Mouse (Mus musculus): ENCODE measurements at regions not wholly inside any gene's neighbourhood (a gene's known extent, or its start where the extent isn't known, plus 50 kb on each side); places are given as distances from the start of the nearest gene placed in this dataset.

DNA sequence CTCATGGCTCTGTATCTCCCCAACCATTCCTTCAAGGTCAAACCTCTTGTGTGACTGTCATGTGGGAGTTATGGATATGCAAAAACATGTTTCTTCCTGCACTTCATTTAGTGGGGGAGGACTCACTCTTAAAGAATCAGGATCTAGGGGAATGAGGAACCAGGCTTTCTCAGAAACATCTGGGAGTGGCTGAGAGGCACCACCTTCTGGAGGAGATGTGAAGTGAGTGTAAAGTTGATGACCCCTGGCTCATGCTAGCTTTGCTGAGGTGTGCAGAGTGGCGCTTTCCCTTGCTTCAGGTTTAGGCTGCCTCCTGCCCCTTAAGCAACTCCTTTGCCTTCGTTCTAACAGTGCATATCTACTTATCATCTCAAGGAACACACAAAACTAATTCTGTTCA is 119.6 kb upstream of the Rnd3 start:
- no peaks in the 10 kb centered on the region for H3K27me3 ChIP-seq (ENCODE audit: control insufficient read depth, insufficient read depth, low read length)
- no peaks in the 10 kb centered on the region for H3K36me3 ChIP-seq (ENCODE audit: control insufficient read depth, insufficient read depth, low read length)
- H3K4me1 ChIP-seq (ENCODE audit: control insufficient read depth in 2 of 2, insufficient read depth in 2 of 2, low read length in 2 of 2): no peaks in the 10 kb centered on the region
- H3K4me3 ChIP-seq (ENCODE audit: control insufficient read depth in 1 of 2, insufficient read depth in 1 of 2, low read depth in 1 of 2, low read length in 2 of 2): no peak overlapping the region
- no peak overlapping the region for H3K4me2 ChIP-seq (ENCODE audit: low read length)
- no peak overlapping the region for H3K27ac ChIP-seq (replicated peaks in 1 of 2; ENCODE audit: control insufficient read depth in 1 of 2, insufficient read depth in 1 of 2, low read depth in 2 of 2, low read length in 2 of 2)
- no peak for ATAC-seq (ENCODE audit: insufficient number of reproducible peaks, insufficient read depth, low FRiP score, low read depth)
- WGBS: 53% methylated on average over 2 of the region's 2 CpGs
- no peak overlapping the region for H3K9ac ChIP-seq (ENCODE audit: low read length)
- H3K9me3 ChIP-seq (ENCODE audit: control insufficient read depth, low read length): no peaks in the 10 kb centered on the region

DNA sequence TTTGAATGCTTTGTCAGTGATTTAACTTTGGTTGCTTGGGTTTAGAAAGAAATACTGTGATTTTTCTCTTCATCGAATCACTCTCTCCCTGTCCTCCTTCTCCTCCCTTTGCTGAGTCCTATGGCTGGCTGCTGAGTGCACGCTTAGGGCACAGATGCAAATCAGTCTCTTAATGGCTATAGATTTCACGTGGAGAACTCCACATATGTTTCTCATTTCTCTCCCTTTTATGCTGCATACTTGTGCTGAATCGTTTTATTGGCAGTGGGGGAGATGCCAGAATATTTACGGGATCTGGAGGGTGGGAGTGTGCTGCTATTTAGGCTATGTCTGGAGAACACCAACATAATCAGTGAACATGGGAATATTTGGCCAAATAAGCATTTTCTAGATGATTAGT is 118.8 kb upstream of the Rnd3 start:
- Histone ChIP-seq H3K27ac (replicated peaks in 1 of 2; ENCODE audit: control insufficient read depth in 1 of 2, insufficient read depth in 1 of 2, low read depth in 2 of 2, low read length in 2 of 2) (no peak overlapping the region), H3K4me1 (ENCODE audit: control insufficient read depth in 2 of 2, insufficient read depth in 2 of 2, low read length in 2 of 2) (no peaks in the 10 kb centered on the region), H3K4me3 (ENCODE audit: control insufficient read depth in 1 of 2, insufficient read depth in 1 of 2, low read depth in 1 of 2, low read length in 2 of 2) (no peak overlapping the region), H3K9me3 (ENCODE audit: control insufficient read depth, low read length) (no peaks in the 10 kb centered on the region), H3K36me3 (ENCODE audit: control insufficient read depth, insufficient read depth, low read length) (no peaks in the 10 kb centered on the region), H3K27me3 (ENCODE audit: control insufficient read depth, insufficient read depth, low read length) (no peaks in the 10 kb centered on the region), H3K4me2 (ENCODE audit: low read length) (no peak overlapping the region), H3K9ac (ENCODE audit: low read length) (no peak overlapping the region)
- ATAC-seq (ENCODE audit: insufficient number of reproducible peaks, insufficient read depth, low FRiP score, low read depth): no peak
- WGBS: 74% methylated on average over 5 of the region's 5 CpGs

DNA sequence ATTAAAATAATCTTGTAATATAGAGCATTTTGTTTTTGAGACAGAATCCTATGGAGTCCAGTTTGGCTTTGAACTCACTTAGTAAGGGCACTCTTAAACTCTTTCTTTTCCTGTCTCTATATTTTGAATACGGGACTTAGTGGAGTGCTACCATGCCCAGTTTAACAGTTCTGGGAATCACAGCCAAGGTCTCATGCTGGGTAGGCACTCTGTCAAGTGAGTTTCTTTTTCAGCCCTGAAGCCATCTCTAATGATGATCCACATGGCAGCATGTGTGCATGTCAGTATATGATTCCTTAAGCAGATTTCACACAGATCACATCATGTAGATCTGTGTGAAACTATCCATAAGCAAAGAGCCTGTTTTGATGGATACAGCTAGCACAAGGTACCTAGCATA is 113.6 kb upstream of the Rnd3 start:
- no peak overlapping the region for H3K4me2 ChIP-seq (ENCODE audit: low read length)
- no peak overlapping the region for H3K4me3 ChIP-seq (ENCODE audit: control insufficient read depth in 1 of 2, insufficient read depth in 1 of 2, low read depth in 1 of 2, low read length in 2 of 2)
- H3K9ac ChIP-seq (ENCODE audit: low read length): no peak overlapping the region
- no peak overlapping the region for H3K27ac ChIP-seq (replicated peaks in 1 of 2; ENCODE audit: control insufficient read depth in 1 of 2, insufficient read depth in 1 of 2, low read depth in 2 of 2, low read length in 2 of 2)
- no peaks in the 10 kb centered on the region for H3K9me3 ChIP-seq (ENCODE audit: control insufficient read depth, low read length)
- no peaks in the 10 kb centered on the region for H3K27me3 ChIP-seq (ENCODE audit: control insufficient read depth, insufficient read depth, low read length)
- 83% methylated on average over 1 of the region's 1 CpGs for WGBS
- H3K36me3 ChIP-seq (ENCODE audit: control insufficient read depth, insufficient read depth, low read length): no peaks in the 10 kb centered on the region
- peaks cover 2 to 8% of the 10 kb centered on the region in 2 experiments; a peak in 3 of 4 replicates for H3K4me1 ChIP-seq (ENCODE audit: control insufficient read depth in 2 of 2, insufficient read depth in 2 of 2, low read length in 2 of 2)
- ATAC-seq (ENCODE audit: insufficient number of reproducible peaks, insufficient read depth, low FRiP score, low read depth): no peak

DNA sequence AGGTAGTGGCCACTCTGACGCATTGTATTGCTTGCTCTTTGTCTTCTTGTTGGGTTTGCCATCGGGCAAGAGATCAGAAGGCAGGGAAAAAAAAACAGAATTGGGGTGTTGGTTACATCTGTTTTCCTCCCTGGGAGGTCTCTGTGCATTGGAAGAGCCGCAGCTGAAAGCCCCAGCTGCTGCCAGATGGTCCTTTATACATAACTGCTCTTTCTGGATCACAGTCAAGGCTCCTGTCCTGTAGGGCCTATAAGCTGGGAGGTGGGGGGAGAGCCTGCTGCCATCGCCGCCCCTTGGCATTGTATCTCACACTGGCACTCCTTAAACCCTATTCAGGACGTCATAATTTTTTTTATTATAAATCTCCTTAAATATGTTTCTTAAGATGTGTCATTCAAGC is 101.9 kb upstream of the Rnd3 start:
- no peak overlapping the region for H3K27ac ChIP-seq (replicated peaks in 1 of 2; ENCODE audit: control insufficient read depth in 1 of 2, insufficient read depth in 1 of 2, low read depth in 2 of 2, low read length in 2 of 2)
- no peak overlapping the region for H3K9ac ChIP-seq (ENCODE audit: low read length)
- no peak overlapping the region for H3K4me2 ChIP-seq (ENCODE audit: low read length)
- ATAC-seq (ENCODE audit: insufficient number of reproducible peaks, insufficient read depth, low FRiP score, low read depth): no peak
- H3K36me3 ChIP-seq (ENCODE audit: control insufficient read depth, insufficient read depth, low read length): no peaks in the 10 kb centered on the region
- H3K4me3 ChIP-seq (ENCODE audit: control insufficient read depth in 1 of 2, insufficient read depth in 1 of 2, low read depth in 1 of 2, low read length in 2 of 2): no peak overlapping the region
- H3K4me1 ChIP-seq (ENCODE audit: control insufficient read depth in 2 of 2, insufficient read depth in 2 of 2, low read length in 2 of 2): 0 out of 4 replicates have a peak, but pooled peaks cover 0 to 3% of the 10 kb centered on the region in 2 experiments
- WGBS: 76% methylated on average over 6 of the region's 6 CpGs
- H3K9me3 ChIP-seq (ENCODE audit: control insufficient read depth, low read length): no peaks in the 10 kb centered on the region
- no peaks in the 10 kb centered on the region for H3K27me3 ChIP-seq (ENCODE audit: control insufficient read depth, insufficient read depth, low read length)

DNA sequence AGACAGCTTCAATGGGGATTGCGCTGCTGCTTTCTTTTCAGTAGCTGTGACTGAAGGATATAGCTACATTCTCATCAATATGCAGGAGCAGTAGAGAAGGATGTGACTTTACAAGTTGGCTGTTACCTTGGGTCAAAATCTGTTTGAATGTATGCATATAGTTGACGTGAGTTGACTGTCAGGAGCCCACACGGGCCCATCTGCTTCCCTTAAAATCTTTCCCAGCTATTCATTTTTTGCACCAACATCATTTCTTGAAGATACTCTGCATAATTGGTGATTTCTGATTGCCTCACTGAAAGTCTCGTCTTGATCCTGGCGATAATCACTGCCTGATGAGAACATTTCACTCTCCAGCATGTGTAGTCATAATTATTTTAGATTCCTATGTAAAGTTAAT is 92.7 kb upstream of the Rnd3 start:
- no peaks in the 10 kb centered on the region for H3K36me3 ChIP-seq (ENCODE audit: control insufficient read depth, insufficient read depth, low read length)
- no peaks in the 10 kb centered on the region for H3K27me3 ChIP-seq (ENCODE audit: control insufficient read depth, insufficient read depth, low read length)
- H3K4me2 ChIP-seq (ENCODE audit: low read length): no peak overlapping the region
- WGBS: 81% methylated on average over 5 of the region's 5 CpGs
- H3K4me1 ChIP-seq (ENCODE audit: control insufficient read depth in 2 of 2, insufficient read depth in 2 of 2, low read length in 2 of 2): no peaks in the 10 kb centered on the region
- no peak overlapping the region for H3K27ac ChIP-seq (replicated peaks in 1 of 2; ENCODE audit: control insufficient read depth in 1 of 2, insufficient read depth in 1 of 2, low read depth in 2 of 2, low read length in 2 of 2)
- no peak overlapping the region for H3K4me3 ChIP-seq (ENCODE audit: control insufficient read depth in 1 of 2, insufficient read depth in 1 of 2, low read depth in 1 of 2, low read length in 2 of 2)
- ATAC-seq (ENCODE audit: insufficient number of reproducible peaks, insufficient read depth, low FRiP score, low read depth): no peak
- no peaks in the 10 kb centered on the region for H3K9me3 ChIP-seq (ENCODE audit: control insufficient read depth, low read length)
- no peak overlapping the region for H3K9ac ChIP-seq (ENCODE audit: low read length)

DNA sequence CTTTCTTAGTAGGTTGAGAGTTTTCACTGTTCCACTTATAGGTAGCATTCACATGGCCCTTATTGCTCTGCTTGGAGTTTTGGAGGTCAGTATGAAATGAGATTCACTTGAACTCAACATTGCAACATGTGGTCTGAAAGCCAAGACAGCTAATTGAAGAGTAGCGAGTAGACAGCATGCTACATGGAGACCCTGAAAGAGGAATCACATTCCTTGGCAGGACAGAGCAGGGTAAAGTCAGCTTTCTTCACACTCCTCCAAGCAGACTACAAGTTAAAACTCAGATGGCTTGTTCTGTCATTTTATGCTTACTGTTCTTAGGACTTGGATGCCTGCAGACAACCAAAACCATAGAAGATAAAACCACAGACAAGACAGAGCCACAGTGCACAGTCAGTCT is 91.1 kb upstream of the Rnd3 start:
- Histone ChIP-seq H3K27ac (replicated peaks in 1 of 2; ENCODE audit: control insufficient read depth in 1 of 2, insufficient read depth in 1 of 2, low read depth in 2 of 2, low read length in 2 of 2) (no peak overlapping the region), H3K4me3 (ENCODE audit: control insufficient read depth in 1 of 2, insufficient read depth in 1 of 2, low read depth in 1 of 2, low read length in 2 of 2) (no peak overlapping the region), H3K9ac (ENCODE audit: low read length) (no peak overlapping the region), H3K36me3 (ENCODE audit: control insufficient read depth, insufficient read depth, low read length) (no peaks in the 10 kb centered on the region), H3K27me3 (ENCODE audit: control insufficient read depth, insufficient read depth, low read length) (no peaks in the 10 kb centered on the region), H3K9me3 (ENCODE audit: control insufficient read depth, low read length) (no peaks in the 10 kb centered on the region), H3K4me1 (ENCODE audit: control insufficient read depth in 2 of 2, insufficient read depth in 2 of 2, low read length in 2 of 2) (no peaks in the 10 kb centered on the region), H3K4me2 (ENCODE audit: low read length) (no peak overlapping the region)
- no peak for ATAC-seq (ENCODE audit: insufficient number of reproducible peaks, insufficient read depth, low FRiP score, low read depth)
- 78% methylated on average over 1 of the region's 1 CpGs for WGBS

DNA sequence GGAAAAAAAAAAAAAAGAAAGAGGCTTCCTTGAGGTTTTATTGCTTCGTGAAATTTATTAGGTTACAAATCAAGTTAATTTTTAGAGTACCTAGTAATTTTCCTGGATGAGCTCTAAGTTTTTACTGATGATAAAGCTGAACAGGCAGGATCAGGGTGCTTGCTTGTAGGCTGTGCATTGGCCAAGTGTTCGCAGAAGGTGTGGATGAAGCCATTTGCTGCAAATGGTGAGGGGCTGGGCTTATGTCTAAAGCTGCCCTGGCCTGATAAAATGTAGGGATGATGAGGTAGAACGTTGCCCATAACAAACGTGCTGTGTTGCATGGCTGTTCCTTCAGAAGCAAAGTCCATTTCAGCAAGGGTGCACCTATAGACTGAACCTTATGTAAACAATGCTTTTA is 90.1 kb upstream of the Rnd3 start:
- no peak overlapping the region for H3K9ac ChIP-seq (ENCODE audit: low read length)
- H3K4me2 ChIP-seq (ENCODE audit: low read length): no peak overlapping the region
- H3K27ac ChIP-seq (replicated peaks in 1 of 2; ENCODE audit: control insufficient read depth in 1 of 2, insufficient read depth in 1 of 2, low read depth in 2 of 2, low read length in 2 of 2): no peak overlapping the region
- 27% methylated on average over 4 of the region's 4 CpGs for WGBS
- H3K9me3 ChIP-seq (ENCODE audit: control insufficient read depth, low read length): no peaks in the 10 kb centered on the region
- ATAC-seq (ENCODE audit: insufficient number of reproducible peaks, insufficient read depth, low FRiP score, low read depth): no peak
- no peaks in the 10 kb centered on the region for H3K27me3 ChIP-seq (ENCODE audit: control insufficient read depth, insufficient read depth, low read length)
- no peak overlapping the region for H3K4me3 ChIP-seq (ENCODE audit: control insufficient read depth in 1 of 2, insufficient read depth in 1 of 2, low read depth in 1 of 2, low read length in 2 of 2)
- H3K4me1 ChIP-seq (ENCODE audit: control insufficient read depth in 2 of 2, insufficient read depth in 2 of 2, low read length in 2 of 2): no peaks in the 10 kb centered on the region
- H3K36me3 ChIP-seq (ENCODE audit: control insufficient read depth, insufficient read depth, low read length): no peaks in the 10 kb centered on the region

DNA sequence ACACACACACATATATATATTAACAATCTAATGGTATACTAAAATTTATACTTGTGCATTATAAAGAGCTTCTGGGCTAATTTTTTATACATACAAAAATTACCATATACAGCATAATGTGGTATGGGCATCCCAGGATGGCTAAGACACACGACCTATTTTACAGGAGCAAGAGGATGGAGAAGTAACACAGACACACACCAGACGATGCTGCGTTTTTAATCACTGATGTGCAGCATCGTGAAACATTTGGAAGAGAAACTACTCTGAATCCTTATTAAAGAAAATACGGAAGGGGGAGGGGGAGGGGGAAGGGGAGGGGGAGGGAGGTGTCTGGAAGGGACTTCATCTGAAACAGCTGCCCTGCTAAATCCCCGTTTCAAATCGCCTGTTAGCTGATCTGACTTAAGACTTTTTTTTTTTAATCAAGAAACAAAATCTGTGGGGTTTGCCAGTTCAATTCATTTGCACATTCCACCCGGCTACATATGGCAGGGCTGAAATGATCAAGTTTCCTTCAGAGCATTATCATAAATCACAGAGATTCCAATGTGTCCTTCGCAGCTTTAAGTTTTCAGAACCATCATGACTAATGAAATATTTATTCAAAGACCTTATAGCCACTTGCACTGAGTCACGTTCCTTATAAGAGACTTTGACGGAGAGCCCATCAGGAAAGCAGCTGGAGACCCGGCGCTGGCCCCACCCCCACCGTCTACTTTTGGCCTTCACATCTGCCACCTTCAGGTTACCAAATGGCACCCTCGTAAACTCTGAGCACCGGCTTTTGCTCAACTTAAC is 89.4 kb upstream of the Rnd3 start:
- no peak overlapping the region for H3K27ac ChIP-seq (replicated peaks in 1 of 2; ENCODE audit: control insufficient read depth in 1 of 2, insufficient read depth in 1 of 2, low read depth in 2 of 2, low read length in 2 of 2)
- no peaks in the 10 kb centered on the region for H3K27me3 ChIP-seq (ENCODE audit: control insufficient read depth, insufficient read depth, low read length)
- no peak overlapping the region for H3K9ac ChIP-seq (ENCODE audit: low read length)
- ATAC-seq (ENCODE audit: insufficient number of reproducible peaks, insufficient read depth, low FRiP score, low read depth): no peak
- no peaks in the 10 kb centered on the region for H3K9me3 ChIP-seq (ENCODE audit: control insufficient read depth, low read length)
- 12% methylated on average over 16 of the region's 16 CpGs for WGBS
- H3K4me1 ChIP-seq (ENCODE audit: control insufficient read depth in 2 of 2, insufficient read depth in 2 of 2, low read length in 2 of 2): no peaks in the 10 kb centered on the region
- H3K36me3 ChIP-seq (ENCODE audit: control insufficient read depth, insufficient read depth, low read length): no peaks in the 10 kb centered on the region
- peak overlapping the region; percentile 52 for H3K4me2 ChIP-seq (ENCODE audit: low read length)
- no peak overlapping the region; a peak in 1 of 4 replicates for H3K4me3 ChIP-seq (ENCODE audit: control insufficient read depth in 1 of 2, insufficient read depth in 1 of 2, low read depth in 1 of 2, low read length in 2 of 2)
